Mouse (Mus musculus) liver, postnatal 0 days (tissue): ENCODE data around the gene Gpc2.

Source experiments
- CTCF ChIP-seq: sonication (generic); IDR thresholded peaks from 2 replicates; pipeline ENCODE4 v1.5.1; 2016; ENCODE audit warnings: antibody characterized with exemption, low read depth
- EP300 ChIP-seq: IDR thresholded peaks from 2 replicates; pipeline ENCODE4 v1.6.1; 2016; ENCODE audit warnings: antibody characterized with exemption, low read depth, mild to moderate bottlenecking

GRCm38 (mm10) chr5:138299613-138300012 is 19.8 kb upstream of the Gpc2 start:
- TF ChIP-seq CTCF (no peak), EP300 (no peak)
